Mouse (Mus musculus): ENCODE results near the gene Lactbl1. TPM values are rescaled to one million over a fixed set of nuclear protein-coding genes. Genes with fewer than 3 reads are reported as not detected.

Gene Lactbl1
- polyA plus RNA-seq (2014; fragmentation: Nextera tagmentation; extraction: Ambion mirVana), result not detected in 2 replicates

DNA sequence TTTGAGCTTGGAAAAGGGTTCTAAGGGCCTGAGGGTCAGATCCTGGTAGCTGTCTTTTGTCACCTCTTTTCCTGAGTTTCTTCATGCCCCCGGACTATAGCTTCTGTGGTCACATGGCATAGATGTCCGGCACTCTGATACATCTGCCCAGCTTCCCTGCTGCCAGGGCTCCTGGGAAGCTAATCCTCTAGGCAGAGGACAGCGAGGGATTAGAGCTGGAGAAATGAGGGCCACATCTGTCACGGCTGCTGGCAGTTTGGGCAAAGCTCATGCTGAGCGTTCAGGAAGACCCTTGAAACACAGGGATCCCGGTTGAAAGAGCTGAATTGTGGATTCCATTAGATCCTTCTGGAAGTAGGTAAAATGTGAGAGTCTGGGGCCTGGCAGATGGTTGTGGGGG, at the start of gene Lactbl1:
Lactbl1 (plus strand) TSS at position 234 of the 400 bp plus-strand sequence.
- Histone ChIP-seq H3K27ac (ENCODE audit: low read depth) (no peak within 1 kb of the TSS), H3K9ac (ENCODE audit: low read length) (no peak within 1 kb of the TSS), H3K36me3 (ENCODE audit: control insufficient read depth, insufficient read depth, low read length) (no peaks in the 10 kb centered on the region), H3K9me3 (ENCODE audit: control insufficient read depth, low read length) (no peaks in the 10 kb centered on the region), H3K4me1 (replicated peaks; ENCODE audit: control insufficient read depth, insufficient read depth, low read length) (no peaks in the 10 kb centered on the region), H3K27me3 (replicated peaks; ENCODE audit: control insufficient read depth, insufficient read depth, low read length) (no peaks in the 10 kb centered on the region), H3K4me3 (ENCODE audit: low read depth, low read length) (no peak within 1 kb of the TSS), H3K4me2 (ENCODE audit: low read length) (no peak within 1 kb of the TSS)
- ATAC-seq (replicated peaks; ENCODE audit: low FRiP score, low TSS enrichment, low read depth), result no peak
- WGBS, result 48% methylated on average over 6 of the region's 6 CpGs
- no peak for DNase-seq (ENCODE audit: low spot score)

DNA sequence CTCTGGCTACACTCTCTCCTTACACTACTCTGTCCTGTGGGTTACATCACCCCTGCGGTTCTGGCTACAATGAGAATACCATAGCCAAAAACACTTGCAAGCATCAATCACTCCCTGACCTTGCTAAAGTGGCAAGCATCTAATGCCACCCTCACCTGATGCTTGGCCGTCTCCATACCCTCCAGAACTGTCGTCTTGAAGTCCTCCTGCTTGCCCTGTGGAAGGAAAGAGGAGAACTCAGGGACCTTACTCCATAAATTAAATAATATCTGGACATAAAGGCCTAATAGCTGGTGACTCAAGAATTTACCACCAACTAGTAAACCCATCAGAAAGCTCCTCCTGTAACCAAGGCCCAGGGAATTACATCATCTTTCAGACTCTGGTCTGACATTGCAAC, 40.5 kb upstream of the Lactbl1 start:
- no peak for ATAC-seq (replicated peaks; ENCODE audit: low FRiP score, low TSS enrichment, low read depth)
- Histone ChIP-seq H3K4me2 (ENCODE audit: low read length) (no peak overlapping the region), H3K4me1 (replicated peaks; ENCODE audit: control insufficient read depth, insufficient read depth, low read length) (0 out of 2 replicates have a peak, but pooled peaks cover 4% of the 10 kb centered on the region), H3K36me3 (ENCODE audit: control insufficient read depth, insufficient read depth, low read length) (peaks cover 2% of the 10 kb centered on the region), H3K27ac (ENCODE audit: low read depth) (no peak overlapping the region), H3K4me3 (ENCODE audit: low read depth, low read length) (no peak overlapping the region), H3K9ac (ENCODE audit: low read length) (no peak overlapping the region), H3K9me3 (ENCODE audit: control insufficient read depth, low read length) (no peaks in the 10 kb centered on the region), H3K27me3 (replicated peaks; ENCODE audit: control insufficient read depth, insufficient read depth, low read length) (no peaks in the 10 kb centered on the region)
- no peak for DNase-seq (ENCODE audit: low spot score)
- WGBS, result 85% methylated on average over 3 of the region's 3 CpGs

DNA sequence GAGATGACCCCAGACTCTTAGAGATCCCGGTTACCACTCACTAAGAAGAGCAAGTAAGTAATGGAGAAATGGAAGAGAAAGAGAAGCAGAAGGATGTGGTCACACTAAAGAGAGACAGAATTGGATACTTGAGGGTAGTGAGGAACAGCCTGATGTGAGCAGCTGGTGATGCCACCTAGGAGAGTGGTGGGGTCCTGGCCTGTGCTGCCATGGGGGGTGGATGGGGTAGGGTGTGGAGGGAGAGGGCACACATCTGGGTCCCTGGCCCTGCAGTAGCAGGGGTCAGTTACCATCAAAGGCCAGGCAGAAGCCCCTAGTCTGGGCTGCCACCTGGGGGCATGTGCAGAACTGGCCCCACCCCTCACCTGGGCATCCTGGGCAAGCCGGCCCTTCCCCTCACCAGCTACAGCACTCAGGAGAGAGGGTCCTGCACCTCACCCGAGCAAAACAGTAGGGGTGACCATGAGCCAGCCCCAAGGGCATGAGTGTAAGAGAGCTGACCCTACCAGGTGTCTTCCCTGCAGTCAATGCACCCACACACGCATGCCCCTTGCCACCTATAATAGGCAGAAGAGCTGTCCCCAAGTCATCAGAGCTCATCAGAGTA, 35.1 kb upstream of the Lactbl1 start:
- no peak for DNase-seq (ENCODE audit: low spot score)
- no peaks in the 10 kb centered on the region for H3K27me3 ChIP-seq (replicated peaks; ENCODE audit: control insufficient read depth, insufficient read depth, low read length)

DNA sequence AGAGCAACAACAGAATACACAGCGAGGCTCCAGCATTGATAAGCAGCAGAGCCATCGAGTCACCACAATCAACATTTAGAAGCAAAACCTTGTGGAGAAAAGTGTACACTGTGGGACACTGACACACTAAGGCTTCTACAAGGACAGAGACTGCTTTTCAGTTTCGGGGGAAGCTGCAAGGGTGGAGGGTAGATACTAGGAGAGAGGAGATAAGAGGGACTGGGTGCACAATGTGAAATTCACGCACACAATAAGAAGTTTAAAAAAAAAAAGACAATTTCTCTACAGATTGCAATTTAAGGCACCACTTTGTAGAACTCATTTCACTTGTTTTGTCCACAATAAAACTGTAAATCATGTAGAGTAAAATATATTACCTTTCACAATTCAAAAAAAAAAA, 34.4 kb upstream of the Lactbl1 start:
- no peak for ATAC-seq (replicated peaks; ENCODE audit: low FRiP score, low TSS enrichment, low read depth)
- Histone ChIP-seq H3K9ac (ENCODE audit: low read length) (no peak overlapping the region), H3K27ac (ENCODE audit: low read depth) (no peak overlapping the region), H3K27me3 (replicated peaks; ENCODE audit: control insufficient read depth, insufficient read depth, low read length) (no peaks in the 10 kb centered on the region), H3K4me2 (ENCODE audit: low read length) (no peak overlapping the region), H3K4me3 (ENCODE audit: low read depth, low read length) (no peak overlapping the region), H3K9me3 (ENCODE audit: control insufficient read depth, low read length) (no peaks in the 10 kb centered on the region), H3K4me1 (replicated peaks; ENCODE audit: control insufficient read depth, insufficient read depth, low read length) (0 out of 2 replicates have a peak, but pooled peaks cover 2% of the 10 kb centered on the region), H3K36me3 (ENCODE audit: control insufficient read depth, insufficient read depth, low read length) (peaks cover 23% of the 10 kb centered on the region; the same call in 1 of the 2 replicates)
- WGBS, result 86% methylated on average over 4 of the region's 4 CpGs
- no peak for DNase-seq (ENCODE audit: low spot score)

More for the DNA sequence above, 35.1 kb upstream of the Lactbl1 start:
- Histone ChIP-seq H3K4me3 (ENCODE audit: low read depth, low read length) (no peak overlapping the region), H3K4me2 (ENCODE audit: low read length) (no peak overlapping the region), H3K36me3 (ENCODE audit: control insufficient read depth, insufficient read depth, low read length) (peaks cover 17% of the 10 kb centered on the region; the same call in 1 of the 2 replicates), H3K27ac (ENCODE audit: low read depth) (no peak overlapping the region), H3K4me1 (replicated peaks; ENCODE audit: control insufficient read depth, insufficient read depth, low read length) (0 out of 2 replicates have a peak, but pooled peaks cover 4% of the 10 kb centered on the region), H3K9ac (ENCODE audit: low read length) (no peak overlapping the region), H3K9me3 (ENCODE audit: control insufficient read depth, low read length) (no peaks in the 10 kb centered on the region)
- 87% methylated on average over 4 of the region's 4 CpGs for whole genome bisulfite sequencing
- no peak for ATAC-seq (replicated peaks; ENCODE audit: low FRiP score, low TSS enrichment, low read depth)

DNA sequence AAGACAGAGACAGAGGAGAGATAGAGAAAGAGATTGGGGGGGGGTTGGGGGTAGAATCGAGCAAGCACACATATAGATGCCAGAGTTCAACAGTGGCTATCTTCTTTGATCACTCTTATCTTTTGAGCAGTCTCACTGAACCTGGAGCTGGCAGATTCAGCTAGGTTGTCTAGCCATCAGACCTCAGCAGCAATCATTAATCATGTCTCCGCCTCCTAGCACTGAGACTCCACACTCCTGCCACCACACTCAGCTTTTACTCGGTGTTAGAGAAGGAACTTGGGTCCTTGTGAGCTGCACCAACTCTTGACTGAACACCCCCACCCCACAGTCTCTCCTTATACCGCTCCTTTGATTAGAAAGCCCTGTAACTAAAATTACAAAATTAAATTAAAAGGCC, 30.3 kb upstream of the Lactbl1 start:
- DNase-seq (ENCODE audit: low spot score), result no peak
- 0 out of 2 replicates have a peak, but pooled peaks have one; percentile 32 for ATAC-seq (replicated peaks; ENCODE audit: low FRiP score, low TSS enrichment, low read depth)
- Histone ChIP-seq H3K9me3 (ENCODE audit: control insufficient read depth, low read length) (no peaks in the 10 kb centered on the region), H3K36me3 (ENCODE audit: control insufficient read depth, insufficient read depth, low read length) (peaks cover 23% of the 10 kb centered on the region; the same call in 1 of the 2 replicates), H3K4me2 (ENCODE audit: low read length) (no peak overlapping the region), H3K27me3 (replicated peaks; ENCODE audit: control insufficient read depth, insufficient read depth, low read length) (no peaks in the 10 kb centered on the region), H3K9ac (ENCODE audit: low read length) (no peak overlapping the region), H3K4me1 (replicated peaks; ENCODE audit: control insufficient read depth, insufficient read depth, low read length) (no peaks in the 10 kb centered on the region), H3K27ac (ENCODE audit: low read depth) (no peak overlapping the region), H3K4me3 (ENCODE audit: low read depth, low read length) (no peak overlapping the region)
- WGBS, result 53% methylated on average over 4 of the region's 4 CpGs

DNA sequence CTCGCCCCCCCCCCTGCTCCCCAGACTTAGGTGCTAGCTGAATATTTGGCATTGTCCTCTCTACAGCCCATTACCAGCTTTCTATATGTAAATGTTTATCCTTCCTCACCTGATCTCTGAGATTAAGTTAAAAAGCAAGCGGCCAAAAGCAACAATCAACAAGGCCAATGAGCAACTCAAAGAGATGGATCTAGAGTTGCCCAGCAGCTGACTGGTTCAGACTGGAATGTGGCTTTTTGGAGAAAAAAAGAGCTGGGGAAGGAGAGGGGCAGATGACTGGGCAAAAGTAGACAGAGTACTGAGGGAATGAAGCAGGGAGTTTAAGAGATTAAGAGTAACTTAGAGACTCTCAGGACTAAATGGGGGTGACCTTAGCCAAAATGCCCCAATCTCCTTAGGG, 28.4 kb upstream of the Lactbl1 start:
- H3K4me3 ChIP-seq (ENCODE audit: low read depth, low read length), result no peak overlapping the region
- H3K9ac ChIP-seq (ENCODE audit: low read length), result no peak overlapping the region
- ATAC-seq (replicated peaks; ENCODE audit: low FRiP score, low TSS enrichment, low read depth) (no peak), DNase-seq (ENCODE audit: low spot score) (no peak)
- WGBS, result 80% methylated on average over 2 of the region's 2 CpGs
- H3K27ac ChIP-seq (ENCODE audit: low read depth), result no peak overlapping the region
- peaks cover 23% of the 10 kb centered on the region; the same call in 1 of the 2 replicates for H3K36me3 ChIP-seq (ENCODE audit: control insufficient read depth, insufficient read depth, low read length)
- no peak overlapping the region for H3K4me2 ChIP-seq (ENCODE audit: low read length)
- no peaks in the 10 kb centered on the region for H3K9me3 ChIP-seq (ENCODE audit: control insufficient read depth, low read length)
- H3K27me3 ChIP-seq (replicated peaks; ENCODE audit: control insufficient read depth, insufficient read depth, low read length), result no peaks in the 10 kb centered on the region
- 0 out of 2 replicates have a peak, but pooled peaks cover 3% of the 10 kb centered on the region for H3K4me1 ChIP-seq (replicated peaks; ENCODE audit: control insufficient read depth, insufficient read depth, low read length)

DNA sequence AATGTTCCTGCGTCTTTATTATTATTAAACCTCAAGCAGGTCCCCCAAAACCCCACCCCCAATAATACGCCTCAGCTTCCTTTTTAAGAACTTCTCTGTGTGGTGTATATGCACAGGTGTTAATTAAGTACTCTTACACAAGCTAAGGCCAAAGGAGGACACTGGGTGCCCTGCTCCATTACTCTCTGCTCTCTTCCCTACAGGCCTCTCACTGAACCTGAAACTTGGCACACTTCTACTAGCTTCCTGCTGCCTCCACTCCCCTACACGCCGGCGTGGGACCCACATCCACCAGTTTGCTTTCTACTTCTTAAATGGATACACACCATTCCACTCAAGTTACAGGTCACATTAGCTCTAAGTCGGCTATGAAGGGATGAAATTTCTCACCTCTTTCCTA, 27.2 kb upstream of the Lactbl1 start:
- H3K27ac ChIP-seq (ENCODE audit: low read depth), result no peak overlapping the region
- H3K9ac ChIP-seq (ENCODE audit: low read length), result no peak overlapping the region
- no peaks in the 10 kb centered on the region for H3K27me3 ChIP-seq (replicated peaks; ENCODE audit: control insufficient read depth, insufficient read depth, low read length)
- H3K4me2 ChIP-seq (ENCODE audit: low read length), result no peak overlapping the region
- ATAC-seq (replicated peaks; ENCODE audit: low FRiP score, low TSS enrichment, low read depth) (no peak), DNase-seq (ENCODE audit: low spot score) (no peak)
- 82% methylated on average over 6 of the region's 6 CpGs for WGBS
- no peaks in the 10 kb centered on the region for H3K9me3 ChIP-seq (ENCODE audit: control insufficient read depth, low read length)
- peaks cover 19% of the 10 kb centered on the region; the same call in 1 of the 2 replicates for H3K36me3 ChIP-seq (ENCODE audit: control insufficient read depth, insufficient read depth, low read length)
- no peak overlapping the region for H3K4me3 ChIP-seq (ENCODE audit: low read depth, low read length)
- H3K4me1 ChIP-seq (replicated peaks; ENCODE audit: control insufficient read depth, insufficient read depth, low read length), result 0 out of 2 replicates have a peak, but pooled peaks cover 3% of the 10 kb centered on the region

DNA sequence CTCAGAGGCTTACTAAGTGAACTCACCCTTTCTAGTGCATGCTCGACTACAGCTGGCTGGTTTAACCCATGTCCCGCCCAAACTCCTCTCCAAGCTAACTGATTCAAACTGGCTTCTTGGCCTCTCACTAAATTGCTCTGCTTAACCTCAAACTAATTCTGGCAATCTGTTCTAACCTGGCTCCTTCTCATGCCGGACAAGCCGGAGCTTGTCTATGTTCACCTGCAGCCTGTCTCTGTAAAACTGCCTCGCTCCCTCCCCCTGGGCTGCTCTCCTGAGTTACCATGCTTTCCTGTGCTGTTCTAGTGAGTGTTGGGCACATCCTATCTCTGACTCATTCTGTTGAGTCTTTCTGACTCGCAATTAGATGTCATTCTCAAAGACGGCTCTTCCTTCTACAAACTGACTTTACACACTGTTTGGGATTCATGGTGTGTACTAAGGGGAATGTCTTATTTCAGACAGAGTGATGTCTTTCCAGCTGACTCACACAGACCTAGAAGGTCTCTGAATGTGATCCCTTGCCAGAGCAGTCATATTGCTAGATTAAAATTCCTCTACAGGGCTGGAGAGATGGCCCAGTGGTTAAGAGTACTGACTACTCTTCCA, 24.0 kb upstream of the Lactbl1 start:
- 81% methylated on average over 7 of the region's 7 CpGs for WGBS
- Histone ChIP-seq H3K4me2 (ENCODE audit: low read length) (no peak overlapping the region), H3K9me3 (ENCODE audit: control insufficient read depth, low read length) (no peaks in the 10 kb centered on the region), H3K4me3 (ENCODE audit: low read depth, low read length) (no peak overlapping the region), H3K4me1 (replicated peaks; ENCODE audit: control insufficient read depth, insufficient read depth, low read length) (peaks cover 11% of the 10 kb centered on the region), H3K27me3 (replicated peaks; ENCODE audit: control insufficient read depth, insufficient read depth, low read length) (no peaks in the 10 kb centered on the region), H3K36me3 (ENCODE audit: control insufficient read depth, insufficient read depth, low read length) (no peaks in the 10 kb centered on the region), H3K27ac (ENCODE audit: low read depth) (no peak overlapping the region), H3K9ac (ENCODE audit: low read length) (no peak overlapping the region)
- ATAC-seq (replicated peaks; ENCODE audit: low FRiP score, low TSS enrichment, low read depth) (no peak), DNase-seq (ENCODE audit: low spot score) (no peak)

Data from intestine, embryonic 14.5 days (tissue).